Mouse (Mus musculus): ENCODE data around the gene Sap30. TPM values are rescaled to one million over a fixed set of nuclear protein-coding genes. Genes with fewer than 3 reads are reported as not detected.
A peak's percentile ranks its signal among the peaks of the same experiment; 100 is the strongest.
"Not testable (repeated sequence)": the region's sequence is repeated elsewhere in the genome, so short reads cannot be mapped to it uniquely, and the experiment has no call there.

Gene Sap30
- polyA plus RNA-seq, 1 experiment from 2014 or later = 94.5 TPM

DNA sequence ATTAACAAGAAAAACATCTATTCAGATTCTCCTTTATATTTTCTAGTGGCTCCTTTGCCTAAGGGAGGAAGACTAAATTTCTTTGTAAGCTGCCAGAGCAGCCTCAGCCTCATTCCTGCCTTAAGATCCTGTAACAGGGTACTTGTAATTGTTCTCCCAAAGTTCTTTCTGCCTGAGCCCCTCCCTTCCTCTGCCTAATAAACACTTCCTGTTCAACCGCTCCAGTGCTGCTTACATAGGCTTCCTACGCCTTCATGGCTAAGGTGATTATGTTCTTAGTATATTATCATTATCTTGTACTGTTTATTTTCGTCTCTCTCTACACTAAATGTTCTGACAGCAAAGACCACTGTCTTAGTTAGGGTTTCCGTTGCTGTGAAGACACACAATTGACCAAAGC is 21.0 kb upstream of the Sap30 start:
- H3K36me3 ChIP-seq (replicated peaks; ENCODE audit: control insufficient read depth, insufficient read depth, low read depth, low read length) = no peaks in the 10 kb centered on the region
- no peaks in the 10 kb centered on the region for H3K9me3 ChIP-seq (replicated peaks; ENCODE audit: control insufficient read depth, low read length)
- H3K4me3 ChIP-seq (ENCODE audit: low read depth, low read length) = no peak overlapping the region
- no peak for ATAC-seq (replicated peaks; ENCODE audit: insufficient number of reproducible peaks, low FRiP score, low TSS enrichment, low read depth)
- no peaks in the 10 kb centered on the region for H3K4me1 ChIP-seq (ENCODE audit: control insufficient read depth, insufficient read depth, low read length)
- no peaks in the 10 kb centered on the region for H3K27me3 ChIP-seq (ENCODE audit: control insufficient read depth, insufficient read depth, low read length)
- 81% methylated on average over 4 of the region's 4 CpGs for WGBS
- H3K27ac ChIP-seq (replicated peaks; ENCODE audit: low read depth, low read length) = no peak overlapping the region
- H3K4me2 ChIP-seq (ENCODE audit: low read depth, low read length) = no peak overlapping the region
- H3K9ac ChIP-seq (replicated peaks; ENCODE audit: low read length) = no peak overlapping the region
- DNase-seq (ENCODE audit: low spot score) = no peak

DNA sequence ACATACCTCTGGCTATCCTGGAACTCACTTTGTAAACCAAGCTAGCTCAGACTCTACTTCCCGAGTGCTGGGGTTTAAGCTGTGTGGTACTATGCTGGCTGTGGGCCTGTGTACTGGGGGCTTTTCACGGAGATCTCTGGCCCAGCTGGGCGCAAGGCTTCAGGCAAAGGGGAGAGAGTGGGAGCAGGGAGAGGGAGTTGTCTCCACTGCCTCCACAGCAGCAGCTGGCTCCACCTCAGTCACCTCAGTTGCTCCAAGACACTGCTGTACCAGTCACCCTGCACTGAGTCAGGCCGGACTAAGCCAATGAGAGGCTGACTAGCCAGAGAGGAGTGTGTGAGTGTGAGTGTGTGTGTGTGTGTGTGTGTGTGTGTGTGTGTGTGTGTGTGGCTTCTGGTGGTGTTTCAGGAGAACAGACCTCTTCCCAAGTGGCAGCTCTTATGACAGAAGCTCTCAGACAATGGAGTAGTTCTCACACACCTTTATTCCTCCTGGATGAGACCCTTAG is 19.9 kb upstream of the Sap30 start:
- 83% methylated on average over 4 of the region's 4 CpGs for WGBS
- DNase-seq (ENCODE audit: low spot score) (no peak), ATAC-seq (replicated peaks; ENCODE audit: insufficient number of reproducible peaks, low FRiP score, low TSS enrichment, low read depth) (no peak)
- no peaks in the 10 kb centered on the region for H3K4me1 ChIP-seq (ENCODE audit: control insufficient read depth, insufficient read depth, low read length)
- H3K4me3 ChIP-seq (ENCODE audit: low read depth, low read length) = no peak overlapping the region
- no peak overlapping the region for H3K27ac ChIP-seq (replicated peaks; ENCODE audit: low read depth, low read length)
- no peaks in the 10 kb centered on the region for H3K9me3 ChIP-seq (replicated peaks; ENCODE audit: control insufficient read depth, low read length)
- H3K9ac ChIP-seq (replicated peaks; ENCODE audit: low read length) = no peak overlapping the region
- no peaks in the 10 kb centered on the region for H3K27me3 ChIP-seq (ENCODE audit: control insufficient read depth, insufficient read depth, low read length)
- H3K36me3 ChIP-seq (replicated peaks; ENCODE audit: control insufficient read depth, insufficient read depth, low read depth, low read length) = no peaks in the 10 kb centered on the region
- no peak overlapping the region for H3K4me2 ChIP-seq (ENCODE audit: low read depth, low read length)

DNA sequence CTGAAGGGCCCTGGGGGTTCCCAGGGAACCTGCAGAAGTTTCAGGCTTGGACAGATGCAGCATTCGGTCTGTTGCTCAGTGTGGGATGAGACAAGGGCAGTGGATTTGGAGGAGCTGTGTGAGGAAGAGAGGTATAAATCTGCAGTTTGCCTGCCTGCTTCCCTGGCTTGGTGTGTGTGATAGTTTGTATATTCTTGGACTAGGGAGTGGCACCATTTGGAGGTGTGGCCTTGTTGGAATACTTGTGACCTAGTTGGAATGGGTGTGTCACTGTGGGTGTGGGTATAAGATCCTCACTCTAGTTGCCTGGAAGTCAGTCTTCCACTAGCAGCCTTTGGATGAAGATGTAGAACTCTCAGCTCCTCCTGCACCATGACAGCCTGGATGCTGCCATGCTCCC is 17.8 kb upstream of the Sap30 start:
- ATAC-seq (replicated peaks; ENCODE audit: insufficient number of reproducible peaks, low FRiP score, low TSS enrichment, low read depth); H3K27me3 ChIP-seq (ENCODE audit: control insufficient read depth, insufficient read depth, low read length); H3K27ac ChIP-seq (replicated peaks; ENCODE audit: low read depth, low read length); H3K4me2 ChIP-seq (ENCODE audit: low read depth, low read length); H3K4me1 ChIP-seq (ENCODE audit: control insufficient read depth, insufficient read depth, low read length); DNase-seq (ENCODE audit: low spot score); H3K9me3 ChIP-seq (replicated peaks; ENCODE audit: control insufficient read depth, low read length); H3K36me3 ChIP-seq (replicated peaks; ENCODE audit: control insufficient read depth, insufficient read depth, low read depth, low read length); H3K9ac ChIP-seq (replicated peaks; ENCODE audit: low read length); H3K4me3 ChIP-seq (ENCODE audit: low read depth, low read length): not testable (repeated sequence)
- 93% methylated on average over 1 of the region's 1 CpGs for WGBS

GRCm38 (mm10) chr8:57503641-57504040 is 16.0 kb upstream of the Sap30 start:
- no peak overlapping the region for H3K27ac ChIP-seq (replicated peaks; ENCODE audit: low read depth, low read length)
- DNase-seq (ENCODE audit: low spot score) = peak; percentile 81
- 53% methylated on average over 5 of the region's 5 CpGs for WGBS
- no peak overlapping the region for H3K9ac ChIP-seq (replicated peaks; ENCODE audit: low read length)
- H3K4me2 ChIP-seq (ENCODE audit: low read depth, low read length) = no peak overlapping the region
- no peak for ATAC-seq (replicated peaks; ENCODE audit: insufficient number of reproducible peaks, low FRiP score, low TSS enrichment, low read depth)
- H3K4me3 ChIP-seq (ENCODE audit: low read depth, low read length) = no peak overlapping the region
- no peaks in the 10 kb centered on the region for H3K9me3 ChIP-seq (replicated peaks; ENCODE audit: control insufficient read depth, low read length)
- no peaks in the 10 kb centered on the region for H3K27me3 ChIP-seq (ENCODE audit: control insufficient read depth, insufficient read depth, low read length)
- H3K36me3 ChIP-seq (replicated peaks; ENCODE audit: control insufficient read depth, insufficient read depth, low read depth, low read length) = no peaks in the 10 kb centered on the region
- H3K4me1 ChIP-seq (ENCODE audit: control insufficient read depth, insufficient read depth, low read length) = no peaks in the 10 kb centered on the region

DNA sequence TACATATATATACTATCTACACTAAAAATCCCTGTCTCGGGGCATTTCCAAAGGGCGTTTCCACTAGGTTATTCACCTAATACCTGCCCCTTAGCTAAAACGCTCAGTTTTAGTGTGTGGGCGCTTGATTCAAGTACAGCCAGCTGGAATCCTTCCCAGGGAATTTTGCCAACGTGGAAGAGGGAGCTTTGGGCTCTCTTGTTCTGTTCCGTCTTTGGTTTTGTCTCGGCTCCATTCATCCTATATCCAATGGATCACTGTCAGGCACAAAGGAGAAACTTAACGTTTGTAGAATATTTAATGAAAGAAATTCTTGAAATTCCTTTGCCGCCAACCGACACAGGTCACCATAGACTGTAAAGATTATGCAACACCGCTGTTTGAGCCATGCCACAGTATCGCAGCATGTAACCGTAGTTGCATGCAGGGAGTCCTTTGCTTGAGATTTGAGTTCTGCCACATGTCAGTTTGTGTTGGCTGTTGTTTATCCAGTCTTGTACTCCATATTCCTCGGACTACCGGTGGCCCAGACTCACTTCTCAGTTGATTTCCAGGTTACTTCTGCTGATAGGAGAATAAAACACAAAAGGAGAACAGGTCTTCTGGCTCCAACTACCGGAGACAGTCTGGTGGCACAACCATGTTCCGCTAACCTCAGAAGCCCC is 11.3 kb upstream of the Sap30 start:
- no peaks in the 10 kb centered on the region for H3K4me1 ChIP-seq (ENCODE audit: control insufficient read depth, insufficient read depth, low read length)
- no peaks in the 10 kb centered on the region for H3K36me3 ChIP-seq (replicated peaks; ENCODE audit: control insufficient read depth, insufficient read depth, low read depth, low read length)
- no peaks in the 10 kb centered on the region for H3K27me3 ChIP-seq (ENCODE audit: control insufficient read depth, insufficient read depth, low read length)
- 72% methylated on average over 17 of the region's 17 CpGs for WGBS
- H3K9me3 ChIP-seq (replicated peaks; ENCODE audit: control insufficient read depth, low read length) = no peaks in the 10 kb centered on the region
- no peak for ATAC-seq (replicated peaks; ENCODE audit: insufficient number of reproducible peaks, low FRiP score, low TSS enrichment, low read depth)
- H3K9ac ChIP-seq (replicated peaks; ENCODE audit: low read length) = no peak overlapping the region
- DNase-seq (ENCODE audit: low spot score) = no peak
- H3K4me3 ChIP-seq (ENCODE audit: low read depth, low read length) = no peak overlapping the region
- no peak overlapping the region for H3K27ac ChIP-seq (replicated peaks; ENCODE audit: low read depth, low read length)
- H3K4me2 ChIP-seq (ENCODE audit: low read depth, low read length) = no peak overlapping the region

GRCm38 (mm10) chr8:57498494-57498846 is 10.8 kb upstream of the Sap30 start:
- Histone ChIP-seq H3K36me3 (replicated peaks; ENCODE audit: control insufficient read depth, insufficient read depth, low read depth, low read length) (no peaks in the 10 kb centered on the region), H3K9me3 (replicated peaks; ENCODE audit: control insufficient read depth, low read length) (no peaks in the 10 kb centered on the region), H3K9ac (replicated peaks; ENCODE audit: low read length) (no peak overlapping the region), H3K27me3 (ENCODE audit: control insufficient read depth, insufficient read depth, low read length) (no peaks in the 10 kb centered on the region), H3K4me2 (ENCODE audit: low read depth, low read length) (no peak overlapping the region), H3K4me3 (ENCODE audit: low read depth, low read length) (no peak overlapping the region), H3K4me1 (ENCODE audit: control insufficient read depth, insufficient read depth, low read length) (no peaks in the 10 kb centered on the region), H3K27ac (replicated peaks; ENCODE audit: low read depth, low read length) (no peak overlapping the region)
- 64% methylated on average over 8 of the region's 8 CpGs for WGBS
- ATAC-seq (replicated peaks; ENCODE audit: insufficient number of reproducible peaks, low FRiP score, low TSS enrichment, low read depth) = no peak
- DNase-seq (ENCODE audit: low spot score) = no peak

DNA sequence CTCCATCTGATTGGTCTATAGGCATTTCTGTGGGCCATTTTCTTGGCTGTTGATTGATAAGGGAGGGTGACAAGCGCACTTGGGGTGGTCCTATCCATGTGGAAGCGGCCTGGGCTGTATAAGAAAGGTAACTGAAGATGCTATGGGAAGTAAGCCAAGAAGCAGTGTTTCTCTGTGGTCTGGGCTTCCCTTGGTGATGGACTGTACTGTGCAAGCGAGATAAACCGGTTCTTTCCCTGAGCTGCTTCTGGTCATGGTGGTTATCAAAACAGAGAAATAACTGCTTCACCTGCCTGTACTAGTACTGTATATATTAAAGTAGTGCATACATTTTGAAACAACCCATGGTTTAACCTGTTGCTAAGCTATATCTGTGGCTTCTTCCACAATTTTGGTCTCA is 4.2 kb upstream of the Sap30 start:
- Histone ChIP-seq H3K36me3 (replicated peaks; ENCODE audit: control insufficient read depth, insufficient read depth, low read depth, low read length) (no peaks in the 10 kb centered on the region), H3K4me1 (ENCODE audit: control insufficient read depth, insufficient read depth, low read length) (no peaks in the 10 kb centered on the region), H3K27ac (replicated peaks; ENCODE audit: low read depth, low read length) (no peak overlapping the region), H3K27me3 (ENCODE audit: control insufficient read depth, insufficient read depth, low read length) (no peaks in the 10 kb centered on the region), H3K4me2 (ENCODE audit: low read depth, low read length) (no peak overlapping the region), H3K9ac (replicated peaks; ENCODE audit: low read length) (no peak overlapping the region), H3K9me3 (replicated peaks; ENCODE audit: control insufficient read depth, low read length) (no peaks in the 10 kb centered on the region), H3K4me3 (ENCODE audit: low read depth, low read length) (no peak overlapping the region)
- no peak for ATAC-seq (replicated peaks; ENCODE audit: insufficient number of reproducible peaks, low FRiP score, low TSS enrichment, low read depth)
- WGBS = 90% methylated on average over 4 of the region's 4 CpGs
- no peak for DNase-seq (ENCODE audit: low spot score)

DNA sequence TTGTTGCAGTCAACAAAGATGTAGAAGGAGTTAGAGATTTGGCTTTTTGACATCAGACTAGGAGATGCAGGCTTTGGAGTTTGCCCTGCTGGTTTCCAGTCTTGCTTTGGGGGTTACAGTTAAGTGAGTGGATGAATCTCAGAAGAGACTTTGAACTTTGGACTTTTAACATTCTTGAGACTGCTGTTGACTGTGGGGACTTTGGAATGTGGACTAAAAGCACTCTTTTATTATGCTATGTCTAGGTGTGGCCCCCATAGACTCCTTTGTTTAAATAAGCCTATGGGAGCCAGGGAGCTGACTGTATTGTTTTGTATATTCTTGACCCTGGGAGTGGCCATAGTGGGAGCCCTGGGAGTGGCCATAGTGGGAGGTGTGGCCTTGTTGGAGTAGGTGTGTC is 2.2 kb upstream of the Sap30 start:
- Histone ChIP-seq H3K9me3 (replicated peaks; ENCODE audit: control insufficient read depth, low read length) (no peaks in the 10 kb centered on the region), H3K36me3 (replicated peaks; ENCODE audit: control insufficient read depth, insufficient read depth, low read depth, low read length) (no peaks in the 10 kb centered on the region), H3K4me2 (ENCODE audit: low read depth, low read length) (no peak overlapping the region), H3K27ac (replicated peaks; ENCODE audit: low read depth, low read length) (no peak overlapping the region), H3K4me1 (ENCODE audit: control insufficient read depth, insufficient read depth, low read length) (no peaks in the 10 kb centered on the region), H3K4me3 (ENCODE audit: low read depth, low read length) (no peak overlapping the region), H3K27me3 (ENCODE audit: control insufficient read depth, insufficient read depth, low read length) (no peaks in the 10 kb centered on the region), H3K9ac (replicated peaks; ENCODE audit: low read length) (no peak overlapping the region)
- ATAC-seq (replicated peaks; ENCODE audit: insufficient number of reproducible peaks, low FRiP score, low TSS enrichment, low read depth) = no peak
- no peak for DNase-seq (ENCODE audit: low spot score)
